Mouse (Mus musculus) midbrain, embryonic 10.5 days (tissue): Measurements from ENCODE around the gene Hdac7. TPM values are rescaled to one million over a fixed set of nuclear protein-coding genes. Genes with fewer than 3 reads are reported as not detected.

Experiments used
- DNase-seq: peaks from one replicate; pipeline ENCODE4 v3.0.0-alpha.2; 2017; ENCODE audit warnings: low spot score
- H3K27ac ChIP-seq: fragments of 300-500 bp; sonication (generic); replicated peaks from 2 replicates; pipeline ENCODE4 v1.5.1; 2016; ENCODE audit warnings: mild to moderate bottlenecking
- H3K27me3 ChIP-seq: fragments of 300-500 bp; sonication (generic); 2 replicates; pipeline ENCODE4 v1.6.1; 2016; ENCODE audit warnings: low read depth, mild to moderate bottlenecking; ENCODE audit not compliant: poor library complexity, severe bottlenecking
- H3K36me3 ChIP-seq: fragments of 300-500 bp; sonication (generic); 2 replicates; pipeline ENCODE4 v1.6.1; 2016; ENCODE audit warnings: mild to moderate bottlenecking, moderate library complexity
- H3K4me1 ChIP-seq: fragments of 300-500 bp; sonication (generic); 2 replicates; pipeline ENCODE4 v1.6.1; 2016
- H3K4me3 ChIP-seq: fragments of 300-500 bp; sonication (generic); 2 replicates; pipeline ENCODE4 v1.5.1; 2016; ENCODE audit warnings: mild to moderate bottlenecking, moderate library complexity
- H3K9me3 ChIP-seq: fragments of 300-500 bp; sonication (generic); replicated peaks from 2 replicates; pipeline ENCODE4 v1.6.1; 2016; ENCODE audit warnings: mild to moderate bottlenecking
- WGBS: fragments of 180-500 bp; shearing (Covaris S2); methylation state at CpG from one replicate; pipeline ENCODE4 v1.1.7; 2016; 5-methylcytosine and 5-hydroxymethylcytosine counted together
- polyA plus RNA-seq: library from polyadenylated mRNA; unstranded; fragments of >200 nt; fragmentation: Nextera tagmentation; extraction: Ambion mirVana; gene quantifications from 2 replicates; pipeline ENCODE4 v1.2.1, GENCODE M21; 2016

Hdac7 gene
- polyA plus RNA-seq, 1 experiment from 2014 or later: 23.9 TPM

- Histone ChIP-seq H3K27me3 (peaks cover 16% of the 10 kb centered on the region), H3K4me3 (no peak overlapping the region), H3K36me3 (no peaks in the 10 kb centered on the region), H3K27ac (no peak overlapping the region), H3K4me1 (peaks cover 39% of the 10 kb centered on the region), H3K9me3 (no peaks in the 10 kb centered on the region)
- WGBS: 76% methylated on average over 4 of the region's 4 CpGs
- DNase-seq: no peak
These were observed 5.9 kb downstream of the Hdac7 start for GRCm38 (mm10) chr15:97838395-97838794.

GRCm38 (mm10) chr15:97837491-97838061, 6.7 kb downstream of the Hdac7 start:
- H3K4me1 ChIP-seq: peaks cover 47% of the 10 kb centered on the region
- H3K27ac ChIP-seq: peak overlapping the region; percentile 39; the same call in 1 of the 2 replicates
- H3K36me3 ChIP-seq: no peaks in the 10 kb centered on the region
- H3K27me3 ChIP-seq: peaks cover 24% of the 10 kb centered on the region
- no peak for DNase-seq
- no peak overlapping the region for H3K4me3 ChIP-seq
- 33% methylated on average over 8 of the region's 8 CpGs for WGBS
- H3K9me3 ChIP-seq: no peaks in the 10 kb centered on the region

- 73% methylated on average over 8 of the region's 8 CpGs for WGBS
These were observed 7.4 kb downstream of the Hdac7 start for GRCm38 (mm10) chr15:97836894-97837247.

GRCm38 (mm10) chr15:97836153-97836893, 8.0 kb downstream of the Hdac7 start:
- no peak for DNase-seq
- no peaks in the 10 kb centered on the region for H3K36me3 ChIP-seq
- peaks cover 26% of the 10 kb centered on the region for H3K27me3 ChIP-seq
- WGBS: 55% methylated on average over 17 of the region's 17 CpGs
- no peak overlapping the region for H3K4me3 ChIP-seq
- peak overlapping the region; percentile 19; the same call in 1 of the 2 replicates for H3K27ac ChIP-seq
- no peaks in the 10 kb centered on the region for H3K9me3 ChIP-seq
- peaks cover 57% of the 10 kb centered on the region for H3K4me1 ChIP-seq

More at GRCm38 (mm10) chr15:97836894-97837247, 7.4 kb downstream of the Hdac7 start:
- Histone ChIP-seq H3K27me3 (peaks cover 26% of the 10 kb centered on the region), H3K4me1 (peaks cover 54% of the 10 kb centered on the region), H3K36me3 (no peaks in the 10 kb centered on the region), H3K9me3 (no peaks in the 10 kb centered on the region), H3K27ac (no peak overlapping the region), H3K4me3 (no peak overlapping the region)
- DNase-seq: no peak

- peaks cover 69% of the 10 kb centered on the region for H3K4me1 ChIP-seq
These were observed 11.4 kb downstream of the Hdac7 start for GRCm38 (mm10) chr15:97832764-97833479.

GRCm38 (mm10) chr15:97831987-97832640, 12.2 kb downstream of the Hdac7 start:
- Histone ChIP-seq H3K9me3 (no peaks in the 10 kb centered on the region), H3K36me3 (no peaks in the 10 kb centered on the region), H3K4me3 (peak overlapping the region; percentile 95), H3K27me3 (peaks cover 26% of the 10 kb centered on the region), H3K4me1 (peaks cover 64% of the 10 kb centered on the region), H3K27ac (peak overlapping the region; percentile 100)
- 3% methylated on average over 10 of the region's 10 CpGs for WGBS
- peak; percentile 47 for DNase-seq

More at GRCm38 (mm10) chr15:97832764-97833479, 11.4 kb downstream of the Hdac7 start:
- Histone ChIP-seq H3K27me3 (peaks cover 26% of the 10 kb centered on the region), H3K36me3 (no peaks in the 10 kb centered on the region), H3K4me3 (peak overlapping the region; percentile 95; the same call in 1 of the 2 replicates), H3K27ac (no peak overlapping the region), H3K9me3 (no peaks in the 10 kb centered on the region)
- no peak for DNase-seq
- 51% methylated on average over 9 of the region's 9 CpGs for WGBS

- Histone ChIP-seq H3K27ac (peak overlapping the region; percentile 100), H3K27me3 (peaks cover 30% of the 10 kb centered on the region), H3K4me3 (peak overlapping the region; percentile 95), H3K36me3 (no peaks in the 10 kb centered on the region; the same call in 1 of the 2 replicates), H3K4me1 (peaks cover 67% of the 10 kb centered on the region), H3K9me3 (no peaks in the 10 kb centered on the region)
- under 1% methylated on average over 71 of the region's 84 CpGs for WGBS
- peak; percentile 86 for DNase-seq
These were observed 12.9 kb downstream of the Hdac7 start for GRCm38 (mm10) chr15:97831242-97831986.

GRCm38 (mm10) chr15:97830788-97831241, 13.5 kb downstream of the Hdac7 start:
- Histone ChIP-seq H3K36me3 (peaks cover under 1% of the 10 kb centered on the region; the same call in 1 of the 2 replicates), H3K4me3 (peak overlapping the region; percentile 95), H3K9me3 (no peaks in the 10 kb centered on the region), H3K27me3 (peaks cover 33% of the 10 kb centered on the region), H3K4me1 (peaks cover 68% of the 10 kb centered on the region), H3K27ac (peak overlapping the region; percentile 100)
- under 1% methylated on average over 39 of the region's 39 CpGs for WGBS
- DNase-seq: peak; percentile 65

GRCm38 (mm10) chr15:97830253-97830787, 14.0 kb downstream of the Hdac7 start:
- Histone ChIP-seq H3K27me3 (peaks cover 38% of the 10 kb centered on the region), H3K9me3 (no peaks in the 10 kb centered on the region), H3K4me1 (peaks cover 73% of the 10 kb centered on the region), H3K36me3 (peaks cover 3% of the 10 kb centered on the region; the same call in 1 of the 2 replicates), H3K27ac (peak overlapping the region; percentile 100), H3K4me3 (peak overlapping the region; percentile 95)
- peak; percentile 38 for DNase-seq
- 9% methylated on average over 12 of the region's 12 CpGs for WGBS

- Histone ChIP-seq H3K27ac (no peak overlapping the region), H3K4me3 (peak overlapping the region; percentile 95), H3K4me1 (peaks cover 82% of the 10 kb centered on the region), H3K27me3 (peaks cover 40% of the 10 kb centered on the region), H3K36me3 (peaks cover 3% of the 10 kb centered on the region; the same call in 1 of the 2 replicates), H3K9me3 (no peaks in the 10 kb centered on the region)
- 38% methylated on average over 2 of the region's 2 CpGs for WGBS
- no peak for DNase-seq
These were observed 14.9 kb downstream of the Hdac7 start for GRCm38 (mm10) chr15:97829432-97829831.

GRCm38 (mm10) chr15:97828901-97829338, 15.4 kb downstream of the Hdac7 start:
- no peak for DNase-seq

More at GRCm38 (mm10) chr15:97828901-97829338, 15.4 kb downstream of the Hdac7 start:
- H3K27me3 ChIP-seq: peaks cover 42% of the 10 kb centered on the region
- no peaks in the 10 kb centered on the region for H3K9me3 ChIP-seq
- peak overlapping the region; percentile 61 for H3K27ac ChIP-seq
- WGBS: 64% methylated on average over 5 of the region's 5 CpGs
- H3K36me3 ChIP-seq: peaks cover 7% of the 10 kb centered on the region; the same call in 1 of the 2 replicates
- peaks cover 87% of the 10 kb centered on the region for H3K4me1 ChIP-seq
- 0 out of 2 replicates have a peak overlapping the region, but pooled peaks have one; percentile 95 for H3K4me3 ChIP-seq
